Mouse (Mus musculus): Measurements from ENCODE around the gene Apob. TPM values are rescaled to one million over a fixed set of nuclear protein-coding genes. Genes with fewer than 3 reads are reported as not detected.

The Apob gene
- 195 TPM for polyA plus RNA-seq (2014; fragmentation: Illumina TruSeq; extraction: RNeasy Lipid Tissue Mini Kit (QIAGEN cat#74804); ENCODE audit: low read depth, low replicate concordance)

GRCm38 (mm10) chr12:7977466-7978189, at the start of gene Apob:
Gene Apob, plus strand, starts transcription at chr12:7977648.

Other genes with a start within 250 kb of the Apob start
- 65.6 TPM for gene Ldah, start 230.5 kb downstream of the Apob start, polyA plus RNA-seq (2014; fragmentation: Illumina TruSeq; extraction: RNeasy Lipid Tissue Mini Kit (QIAGEN cat#74804); ENCODE audit: low read depth, low replicate concordance)